Mouse (Mus musculus) yolk sac, embryonic 10.5 days (tissue): ENCODE measurements around the gene Dnajc12.
A peak's percentile ranks its signal among the peaks of the same experiment; 100 is the strongest.
"Not testable (repeated sequence)": the region's sequence is repeated elsewhere in the genome, so short reads cannot be mapped to it uniquely, and the experiment has no call there.

Source experiments
- DNase-seq: peaks from one replicate; pipeline ENCODE4 v3.0.0-alpha.2; 2017; ENCODE audit warnings: low spot score

Gene Dnajc12

DNA sequence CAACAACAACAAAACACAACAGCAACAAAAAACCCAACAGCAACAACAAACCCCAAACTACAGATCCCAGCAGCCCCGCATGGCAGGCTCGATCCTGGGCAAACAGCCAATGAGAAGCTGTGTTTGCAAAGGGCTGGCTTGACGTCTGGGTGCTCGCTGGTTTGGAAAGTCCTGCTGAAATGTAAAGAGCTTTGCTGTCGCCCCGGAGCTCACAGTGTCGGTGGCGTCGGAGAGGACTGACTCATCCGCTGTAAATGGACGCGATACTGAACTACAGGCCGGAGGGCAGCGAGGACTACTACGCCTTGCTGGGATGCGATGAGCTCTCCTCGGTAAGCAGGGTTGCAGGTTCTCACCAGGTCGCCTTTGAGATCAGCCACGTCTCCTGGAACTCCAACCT lies 4.2 kb downstream of the Dnajc12 start:
- peak; percentile 80 for DNase-seq

DNA sequence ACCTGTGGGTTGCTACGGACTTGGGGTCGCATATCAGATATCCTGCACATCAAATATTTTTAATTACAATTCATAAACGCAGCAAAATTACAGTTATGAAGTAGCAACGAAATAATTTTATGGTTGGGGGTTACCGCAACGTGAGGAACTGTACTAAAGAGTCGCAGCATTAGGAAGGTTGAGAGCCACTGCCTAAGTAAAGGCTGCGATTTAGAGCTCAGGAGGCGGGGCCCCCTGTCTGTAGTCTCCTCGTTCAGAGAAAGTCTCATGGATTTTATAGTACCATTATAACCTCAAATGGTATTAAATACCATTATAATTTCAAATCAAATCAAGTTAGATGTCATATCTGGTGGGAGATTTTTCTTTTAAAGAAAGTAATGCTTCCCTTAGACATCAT lies 4.7 kb downstream of the Dnajc12 start:
- DNase-seq: no peak

DNA sequence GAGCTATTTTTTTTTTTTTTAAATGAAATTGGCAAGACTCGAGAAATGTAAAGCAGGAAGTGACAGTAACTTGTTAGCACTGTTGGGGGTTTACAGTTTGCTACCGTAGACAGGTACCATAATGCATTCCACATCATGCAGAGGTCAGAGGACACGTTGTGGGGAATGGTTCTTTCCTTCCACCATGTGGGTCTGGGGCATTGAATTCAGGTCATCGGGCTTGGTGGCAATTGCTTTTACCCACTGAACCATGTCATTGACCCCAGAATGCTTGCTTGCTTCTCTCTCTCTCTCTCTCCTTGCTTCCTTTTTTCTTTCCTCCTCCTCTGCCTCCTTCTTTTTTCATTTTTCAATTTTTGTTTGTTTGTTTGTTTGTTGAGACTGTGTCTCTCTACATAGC lies 6.7 kb downstream of the Dnajc12 start:
- no peak for DNase-seq

DNA sequence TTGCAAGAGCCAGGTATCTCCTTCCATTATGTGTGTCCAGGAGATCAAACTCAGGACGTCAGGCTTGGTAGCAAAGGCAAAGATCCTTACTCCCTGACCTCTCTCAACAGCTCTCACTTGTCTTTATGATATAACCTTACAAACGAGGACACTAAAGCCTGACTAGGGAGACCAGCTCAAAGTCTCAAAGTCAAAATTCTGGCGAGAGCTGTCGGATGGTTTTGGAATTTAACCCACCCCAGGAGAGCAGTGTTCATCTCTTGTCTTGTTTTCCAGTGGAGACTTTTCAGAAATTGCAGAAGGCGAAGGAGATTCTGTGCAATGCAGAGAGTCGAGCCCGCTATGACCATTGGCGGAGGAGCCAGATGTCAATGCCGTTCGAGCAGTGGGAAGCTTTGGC lies 14.7 kb downstream of the Dnajc12 start:
- no peak for DNase-seq

DNA sequence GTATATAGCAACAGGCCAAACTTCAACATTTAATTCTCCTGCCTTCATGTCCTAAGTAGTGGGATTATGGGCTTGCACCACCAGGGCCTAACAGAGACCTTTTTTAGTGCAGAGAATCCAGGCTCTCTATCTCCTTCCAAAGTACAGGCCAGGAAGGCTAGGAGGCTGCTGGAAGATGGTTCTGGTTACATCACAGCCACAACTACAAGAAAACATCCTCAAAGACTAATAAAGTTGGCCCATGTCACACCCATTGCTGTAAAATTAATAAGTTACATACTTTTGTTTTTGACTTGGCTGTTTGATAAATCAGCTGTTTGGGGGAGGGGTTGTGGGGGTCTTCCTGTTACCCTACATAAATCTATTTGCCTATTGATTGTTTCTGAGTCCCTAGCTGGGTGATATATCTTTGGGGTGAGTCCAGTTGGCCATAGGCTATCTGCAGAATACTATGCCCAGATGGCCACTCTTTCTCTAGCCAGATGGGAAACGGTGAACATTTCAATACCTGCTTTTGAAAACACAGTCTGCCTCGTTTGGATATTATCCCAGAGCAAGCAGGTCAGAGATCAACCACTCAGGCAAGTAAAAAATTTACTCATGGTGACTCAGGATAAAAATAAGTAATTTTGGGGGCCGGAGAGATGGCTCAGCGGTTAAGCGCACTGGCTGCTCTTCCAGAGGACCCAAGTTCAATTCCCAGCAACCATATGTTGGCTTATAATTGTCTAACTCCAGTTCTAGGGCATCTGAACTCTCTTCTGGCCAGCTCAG lies 20.7 kb downstream of the Dnajc12 start:
- peak; percentile 61 for DNase-seq

DNA sequence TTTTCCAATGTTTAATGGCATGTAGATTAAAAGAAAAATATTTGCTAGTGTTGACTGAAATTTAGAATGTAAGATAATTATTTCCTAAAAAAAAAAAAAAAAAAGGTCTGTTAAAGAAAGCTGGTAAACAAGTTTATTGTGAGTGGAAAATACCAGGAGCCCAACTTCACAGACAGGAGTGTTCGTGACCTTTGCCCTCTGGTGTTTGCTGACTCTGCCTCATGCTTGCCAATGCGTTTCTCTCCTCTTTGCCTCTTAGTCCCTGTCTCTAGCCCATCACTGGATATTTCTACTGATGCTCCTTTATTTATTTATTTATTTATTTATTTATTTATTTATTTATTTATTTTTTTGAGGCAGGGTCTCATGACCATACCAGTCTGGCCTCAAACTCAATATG lies 21.4 kb downstream of the Dnajc12 start:
- DNase-seq: peak; percentile 32

DNA sequence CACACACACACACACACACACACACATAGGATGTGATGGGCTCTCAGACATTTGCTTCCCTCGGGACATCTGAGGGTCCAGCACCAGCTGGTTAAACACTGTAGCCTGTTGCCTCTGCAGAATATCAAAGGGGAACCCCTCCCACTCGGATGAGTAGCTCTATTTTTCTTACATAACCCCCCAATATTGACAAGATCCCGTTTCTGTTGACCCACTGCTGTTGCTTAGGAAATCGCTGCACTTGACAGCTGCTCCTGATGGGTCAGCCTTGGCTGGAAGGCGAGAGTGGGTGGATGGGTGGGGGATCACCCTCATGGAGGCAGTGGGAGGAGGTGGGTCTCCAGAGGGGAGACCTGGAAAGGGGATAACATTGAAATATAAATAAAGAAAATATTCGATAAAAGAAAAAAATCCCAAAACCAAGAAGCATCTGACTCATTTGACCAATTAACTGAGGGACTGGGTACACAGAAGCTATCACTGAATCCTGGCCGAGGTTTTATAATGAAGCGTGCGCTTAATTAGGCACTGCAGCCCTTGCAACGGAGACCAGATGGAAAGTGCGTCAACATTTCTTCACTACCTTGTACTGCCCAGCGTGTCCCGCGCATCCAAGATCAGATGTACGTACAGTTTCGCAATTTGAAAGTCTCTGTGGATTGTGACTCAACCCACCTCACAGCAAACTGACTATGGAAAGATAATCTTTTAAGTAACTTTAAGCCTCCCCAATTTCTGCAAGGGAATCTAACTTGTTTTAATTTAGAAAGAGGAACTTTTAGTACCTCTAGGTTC lies 28.1 kb downstream of the Dnajc12 start:
- no peak for DNase-seq

DNA sequence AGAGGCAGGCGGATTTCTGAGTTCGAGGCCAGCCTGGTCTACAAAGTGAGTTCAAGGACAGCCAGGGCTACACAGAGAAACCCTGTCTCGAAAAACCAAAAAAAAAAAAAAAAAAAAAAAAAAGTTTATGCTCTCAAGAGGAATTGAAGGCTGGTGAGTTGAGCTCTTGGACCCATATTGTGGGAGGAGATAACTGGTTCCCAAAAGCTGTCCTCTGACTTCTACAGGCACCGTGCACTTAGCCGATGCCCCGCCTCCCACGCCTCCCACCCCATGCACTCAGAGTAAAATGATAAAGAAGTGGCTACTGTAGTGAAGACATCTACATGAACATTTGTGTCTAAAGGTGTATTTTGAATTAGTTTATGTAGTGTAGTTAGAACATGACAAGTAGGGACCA lies 29.4 kb downstream of the Dnajc12 start:
- not testable (repeated sequence) for DNase-seq

DNA sequence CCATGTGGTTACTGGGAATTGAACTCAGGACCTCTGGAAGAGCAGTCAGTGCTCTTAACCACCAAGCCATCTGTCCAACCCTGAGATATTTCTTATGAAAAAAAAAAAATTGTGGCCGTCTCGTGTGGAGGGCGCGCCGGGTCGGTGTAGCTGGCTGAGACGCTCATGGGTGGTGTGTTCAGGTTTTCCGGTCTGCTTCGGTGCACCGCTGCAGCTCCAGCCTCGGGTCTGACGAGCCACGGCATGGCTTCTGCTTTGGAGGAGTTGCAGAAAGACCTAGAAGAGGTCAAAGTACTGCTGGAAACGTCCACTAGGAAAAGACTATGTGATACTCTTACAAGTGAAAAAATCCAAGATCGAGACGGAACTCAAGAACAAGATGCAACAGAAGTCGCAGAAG lies 30.5 kb downstream of the Dnajc12 start:
- no peak for DNase-seq

DNA sequence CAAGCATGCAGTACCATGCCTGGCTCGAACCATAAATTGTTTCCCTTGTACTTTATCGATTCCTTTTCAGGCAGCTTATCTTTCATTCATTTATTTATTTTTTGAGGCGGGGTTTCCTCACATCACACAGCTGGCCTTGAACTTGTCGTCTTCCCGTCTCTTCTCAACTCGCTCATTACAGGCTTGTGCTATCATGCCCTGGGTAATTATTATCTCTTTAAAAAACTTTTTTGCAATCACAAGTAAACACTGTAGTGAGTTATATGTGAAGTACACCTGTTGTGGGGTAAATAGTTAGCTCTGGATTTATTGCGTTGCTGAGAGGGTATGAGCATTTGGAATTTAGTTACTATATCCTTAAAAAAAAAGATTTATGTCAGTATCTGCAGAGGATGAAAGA lies 33.0 kb downstream of the Dnajc12 start:
- DNase-seq: no peak

DNA sequence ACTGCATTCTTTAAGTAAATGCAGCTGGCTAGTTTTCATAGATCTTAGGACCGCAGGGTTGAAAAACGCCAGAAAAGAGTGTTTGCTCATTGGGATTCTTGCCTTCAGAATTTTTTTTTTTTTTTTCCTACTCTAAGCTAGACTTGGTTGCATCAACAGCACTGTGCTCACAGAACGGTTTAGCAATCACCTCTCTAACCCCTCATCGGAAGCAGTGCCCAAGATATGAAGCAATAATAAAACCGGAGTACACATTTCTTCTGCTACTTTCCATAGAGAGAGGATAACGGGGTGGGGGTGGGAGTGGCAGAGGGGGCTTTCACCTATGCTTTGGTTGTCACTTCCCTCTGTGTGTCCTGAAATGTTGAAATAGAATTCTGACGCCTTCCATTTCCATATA lies 33.6 kb downstream of the Dnajc12 start:
- DNase-seq: no peak

DNA sequence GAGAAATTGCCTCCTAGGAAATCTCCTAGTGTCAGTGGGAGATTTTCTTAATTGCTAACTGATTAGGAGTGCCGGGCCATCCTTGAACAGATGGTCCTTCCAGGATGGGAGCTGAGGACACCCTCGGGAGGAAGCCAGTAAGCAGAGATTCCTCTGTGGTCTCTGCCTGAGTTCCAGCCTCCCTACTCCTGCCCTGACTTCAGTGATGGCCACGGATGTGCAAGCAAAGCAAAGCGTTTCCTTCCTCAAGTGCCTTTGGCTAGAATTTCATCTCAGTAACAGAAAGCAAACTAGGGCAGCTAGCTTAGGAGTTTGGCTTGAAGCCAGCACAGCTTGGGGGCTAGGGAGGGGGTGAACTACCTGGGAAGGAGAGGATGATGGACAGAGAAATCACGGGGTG lies 34.8 kb downstream of the Dnajc12 start:
- DNase-seq: no peak

DNA sequence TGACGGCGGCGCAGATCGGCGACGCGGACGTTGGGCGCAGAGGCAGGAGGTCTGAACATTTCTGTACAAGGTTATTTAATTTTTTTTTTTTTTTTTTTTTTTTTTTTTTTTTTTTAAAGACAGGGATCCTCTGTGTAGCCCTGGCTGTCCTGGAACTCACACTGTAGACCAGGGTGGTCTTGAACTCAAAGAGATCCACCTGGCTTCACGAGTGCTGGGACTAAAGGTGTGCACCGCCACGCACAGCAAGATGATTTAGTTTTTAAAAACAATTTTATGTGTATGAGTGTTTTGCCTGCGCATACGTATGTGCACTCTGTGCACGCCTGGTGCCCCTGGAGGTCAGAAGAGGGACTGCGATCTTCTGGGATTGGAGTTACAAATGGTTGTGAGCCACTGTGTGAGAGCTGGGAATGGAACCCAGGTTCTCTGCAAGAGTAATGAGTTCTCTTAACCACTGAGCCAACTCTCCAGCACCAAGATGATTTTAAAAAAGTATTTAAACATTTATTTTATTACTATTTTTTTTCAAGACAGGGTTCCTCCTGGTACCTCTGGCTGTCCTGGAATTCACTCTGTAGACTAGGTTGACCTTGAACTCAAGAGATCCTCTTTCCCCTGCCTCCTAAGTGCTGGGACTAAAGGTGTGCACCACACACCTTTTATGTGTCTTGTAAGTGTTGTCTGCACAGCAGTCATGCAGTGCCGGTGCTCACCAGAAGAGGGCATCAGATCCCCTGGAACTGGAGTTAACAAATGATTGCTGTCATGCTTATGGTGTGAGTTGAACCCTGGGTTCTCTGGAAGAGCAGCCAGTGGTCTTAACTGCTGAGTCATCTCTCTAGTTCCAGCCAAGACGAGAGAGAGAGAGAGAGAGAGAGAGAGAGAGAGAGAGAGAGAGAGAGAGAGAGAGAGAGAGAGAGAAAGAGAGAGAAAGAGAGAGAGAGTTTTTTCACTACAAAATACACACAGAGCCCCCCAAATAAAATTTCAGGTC lies 39.8 kb downstream of the Dnajc12 start, which contains the start of gene Gm7075:
TSS of gene Gm7075 (minus strand) at position 51 of the 997 bp plus-strand sequence.
- DNase-seq: no peak

DNA sequence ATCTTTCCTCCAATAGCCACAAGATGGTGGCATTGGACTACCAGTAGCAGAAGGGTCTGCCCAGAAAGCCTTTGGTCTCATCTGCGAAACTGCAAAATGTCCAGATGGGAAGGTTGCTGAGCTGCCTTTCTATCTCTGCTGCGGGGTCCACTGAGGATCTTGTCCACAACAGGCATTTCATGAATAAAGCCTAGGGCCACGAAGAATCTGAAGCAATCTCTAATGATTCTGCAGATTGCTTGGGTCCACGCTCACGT lies 40.4 kb downstream of the Dnajc12 start:
- no peak for DNase-seq

DNA sequence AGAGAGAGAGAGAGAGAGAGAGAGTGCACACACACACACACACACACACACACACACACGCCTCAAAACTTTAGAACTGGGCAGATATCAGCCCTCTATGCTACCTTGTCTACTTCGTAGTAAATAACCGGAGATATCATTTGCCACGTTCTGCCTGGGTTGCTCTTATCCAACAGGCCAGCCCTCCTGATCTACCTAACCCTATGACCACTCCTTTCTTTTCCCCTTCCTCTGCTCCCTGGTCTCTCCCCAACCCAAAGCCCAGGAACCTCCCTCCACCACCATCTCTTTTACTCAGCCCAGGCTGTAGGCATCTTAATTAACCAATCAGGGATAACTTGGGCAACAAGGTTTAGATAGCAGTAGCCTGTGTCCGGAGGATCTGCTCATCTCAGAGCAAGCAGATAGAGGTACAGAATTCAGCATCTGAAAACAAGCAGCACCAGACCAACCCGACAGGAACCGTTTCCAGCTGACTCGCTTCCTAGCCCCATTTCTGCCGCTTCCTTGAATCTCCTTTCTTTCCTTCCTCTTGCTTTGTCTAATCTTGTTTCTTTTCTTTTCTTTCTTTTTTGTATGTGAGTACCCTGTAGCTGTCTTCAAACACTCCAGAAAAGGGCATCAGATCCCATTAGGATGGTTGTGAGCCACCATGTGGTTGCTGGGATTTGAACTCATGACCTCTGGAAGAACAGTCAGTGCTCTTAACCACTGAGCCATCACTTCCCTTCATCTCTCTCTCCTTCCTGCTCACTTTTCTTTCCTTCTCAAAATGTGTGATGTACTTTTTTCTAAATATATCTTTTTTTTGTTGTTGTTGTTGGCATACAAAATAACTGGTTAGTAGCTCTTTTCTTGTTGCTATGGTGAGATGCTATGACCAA lies 41.6 kb downstream of the Dnajc12 start:
- DNase-seq: no peak

DNA sequence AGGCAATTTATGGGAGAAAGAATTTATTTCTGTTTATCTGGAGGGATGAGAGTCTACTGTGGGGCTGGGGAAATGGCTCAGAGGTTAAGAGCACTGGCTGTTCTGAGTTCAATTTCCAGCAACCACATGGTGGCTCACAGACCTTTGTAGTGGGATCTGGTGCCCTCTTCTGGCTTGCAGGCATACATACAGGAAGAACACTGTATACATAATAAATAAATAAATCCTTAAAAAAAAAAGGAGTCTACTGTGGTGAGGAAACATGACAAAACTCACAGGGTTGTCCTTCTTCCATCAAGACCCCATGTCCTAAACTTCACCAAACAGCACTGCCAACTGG lies 42.2 kb downstream of the Dnajc12 start:
- no peak for DNase-seq

DNA sequence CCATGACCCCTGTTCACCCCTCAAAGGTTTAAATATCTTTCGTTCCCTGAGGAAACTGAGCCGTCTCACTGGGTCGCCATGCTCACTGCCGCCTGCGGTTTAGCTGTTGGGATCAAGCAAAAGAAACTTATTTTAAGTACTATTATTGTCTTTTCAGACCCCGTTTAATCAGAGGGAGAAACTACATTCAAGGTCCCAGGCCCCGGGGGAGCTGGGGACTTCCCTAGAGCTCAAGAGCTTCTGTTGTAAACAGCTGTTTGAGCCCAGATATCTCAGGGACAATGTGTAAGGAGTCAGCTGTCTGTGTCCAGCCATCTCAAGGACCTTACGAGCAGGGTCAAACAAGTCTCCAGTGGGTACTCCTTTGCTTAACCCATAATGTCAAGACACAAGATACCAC lies 44.9 kb downstream of the Dnajc12 start:
- no peak for DNase-seq

DNA sequence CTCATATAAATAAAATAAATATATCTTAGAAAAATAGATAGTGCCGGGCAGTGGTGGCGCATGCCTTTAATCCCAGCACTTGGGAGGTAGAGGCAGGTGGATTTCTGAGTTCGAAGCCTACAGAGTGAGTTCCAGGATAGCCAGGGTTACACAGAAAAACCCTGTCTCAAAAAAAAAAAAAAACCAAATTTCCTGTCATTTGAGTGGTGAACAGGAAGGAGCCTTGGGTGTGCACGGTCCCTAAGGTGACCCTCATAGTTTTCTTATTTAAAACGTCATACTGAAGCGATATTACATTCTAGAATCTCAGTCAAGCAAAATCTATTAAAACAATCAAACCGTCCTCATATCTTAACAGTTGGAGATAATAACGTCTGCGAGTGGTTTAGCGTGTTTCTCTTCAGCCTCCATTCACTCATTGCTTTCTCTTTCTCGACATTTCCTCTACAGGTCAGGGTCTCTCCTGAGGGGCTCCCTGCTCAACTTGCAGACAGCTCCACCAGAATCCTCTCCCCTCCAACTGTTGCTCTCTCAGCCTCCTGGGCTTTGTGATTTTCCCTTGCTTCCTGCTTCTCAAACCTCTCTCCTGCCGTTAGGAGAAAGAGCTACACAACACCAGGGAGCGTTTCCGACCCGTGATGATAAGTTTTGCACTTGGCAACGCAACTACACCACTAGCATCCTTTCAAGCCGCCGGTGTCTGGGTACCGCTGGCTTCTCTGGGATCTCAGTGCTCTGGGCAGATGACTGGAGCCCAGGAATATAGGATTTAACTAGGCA lies 46.2 kb downstream of the Dnajc12 start:
- DNase-seq: peak; percentile 29

DNA sequence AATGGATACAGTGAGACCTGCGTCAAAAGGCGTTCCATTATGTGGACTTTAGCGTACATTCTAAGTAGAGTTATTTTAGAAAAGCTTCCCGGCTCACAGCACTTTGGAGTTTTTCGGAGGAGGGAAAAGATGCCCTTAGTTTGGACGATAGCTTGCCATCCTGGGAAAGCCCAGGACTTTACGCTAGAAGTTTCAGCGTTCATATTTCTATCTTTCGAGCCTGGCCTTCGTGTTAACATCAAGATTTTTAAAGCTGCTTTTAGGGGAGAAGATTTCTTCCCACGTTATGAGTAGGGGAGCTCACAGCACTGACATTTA lies 46.7 kb downstream of the Dnajc12 start:
- DNase-seq: no peak

DNA sequence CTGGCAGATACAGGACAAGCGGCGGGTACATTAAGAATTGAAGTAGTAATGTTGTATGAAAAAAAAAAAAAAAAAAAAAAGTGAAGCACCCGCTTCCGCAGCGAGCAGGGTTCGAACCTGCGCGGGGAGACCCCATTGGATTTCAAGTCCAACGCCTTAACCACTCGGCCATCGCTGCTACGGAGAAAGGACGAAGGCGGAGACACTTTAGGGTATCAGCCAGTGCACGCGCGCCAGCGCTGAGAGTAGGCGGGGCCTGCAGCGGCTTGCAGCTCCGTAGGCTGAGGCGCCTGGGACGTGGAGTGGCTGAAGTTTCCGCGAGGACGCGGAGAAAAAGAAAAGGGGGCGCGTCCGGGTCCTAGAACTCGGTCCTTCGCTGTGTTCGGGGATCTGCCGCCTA lies 47.1 kb downstream of the Dnajc12 start:
- peak; percentile 98 for DNase-seq

DNA sequence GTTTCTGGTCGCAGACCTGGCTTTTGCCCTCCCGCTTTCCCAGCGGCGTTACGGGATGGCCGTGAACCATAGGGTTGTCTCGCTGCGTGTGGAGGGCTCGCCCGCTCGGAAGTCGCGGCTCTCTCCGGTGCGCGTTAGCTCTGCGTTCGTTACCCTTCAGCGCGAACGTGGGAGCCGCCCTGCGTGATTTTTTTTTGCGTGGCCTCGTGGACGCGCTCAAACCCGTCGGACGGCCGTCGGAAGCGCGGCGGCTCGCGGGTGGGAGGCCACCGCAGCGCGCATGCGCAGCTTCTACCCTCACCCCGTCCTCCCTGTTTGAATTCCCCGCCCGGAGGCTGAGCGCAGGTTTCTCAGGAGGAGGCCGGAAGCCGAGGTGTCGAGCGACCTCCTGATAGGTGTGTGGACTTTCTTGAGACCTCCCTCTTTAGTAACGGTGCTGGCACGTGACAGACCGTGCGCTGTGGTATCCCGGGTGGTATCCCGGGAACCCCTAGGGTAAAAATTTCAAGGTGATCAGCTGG lies 47.6 kb downstream of the Dnajc12 start, which contains the start of gene Ctnna3:
TSS of gene Ctnna3 (plus strand) at position 314 of the 521 bp plus-strand sequence.
- peak; percentile 94 for DNase-seq
